Mouse (Mus musculus): ENCODE data around the gene Spred2. TPM values are rescaled to one million over a fixed set of nuclear protein-coding genes. Genes with fewer than 3 reads are reported as not detected.
A peak's percentile ranks its signal among the peaks of the same experiment; 100 is the strongest.

Gene Spred2
- polyA plus RNA-seq, 1 experiment from 2014 or later, result 4.7 TPM

DNA sequence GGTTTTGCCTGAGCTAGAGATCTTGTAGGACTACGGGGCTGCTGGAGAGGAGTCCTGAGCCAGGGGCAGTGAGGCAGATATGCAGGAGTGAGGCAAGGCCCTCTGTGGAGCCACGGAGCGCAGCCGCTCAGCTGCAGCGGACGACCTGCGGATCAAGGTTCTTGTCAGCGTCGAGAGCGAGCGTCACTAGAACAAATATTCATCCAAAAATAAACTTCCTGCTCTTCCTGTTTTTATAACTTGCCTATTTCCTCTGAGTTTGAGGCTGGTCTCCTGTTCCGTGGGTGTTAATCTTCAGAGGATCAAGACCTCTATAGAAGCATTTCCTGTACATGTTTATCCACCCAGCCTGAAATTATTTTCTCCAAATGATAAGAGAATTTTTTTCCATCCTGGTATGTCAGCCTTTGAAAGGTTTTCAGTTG, 39.6 kb downstream of the Spred2 start:
- Histone ChIP-seq H3K4me1 (ENCODE audit: control insufficient read depth, insufficient read depth, low read length) (peaks cover 54% of the 10 kb centered on the region), H3K4me3 (ENCODE audit: low read depth, low read length) (no peak overlapping the region), H3K36me3 (ENCODE audit: control insufficient read depth, insufficient read depth, low read length) (no peaks in the 10 kb centered on the region), H3K27ac (ENCODE audit: low read depth, low read length) (peak overlapping the region; percentile 29; the same call in 1 of the 2 replicates), H3K9ac (ENCODE audit: low read depth, low read length) (no peak overlapping the region), H3K27me3 (ENCODE audit: control insufficient read depth, insufficient read depth, low read length) (no peaks in the 10 kb centered on the region), H3K9me3 (replicated peaks; ENCODE audit: control insufficient read depth, low read length) (no peaks in the 10 kb centered on the region), H3K4me2 (no peak overlapping the region)
- WGBS (ENCODE audit: insufficient replicate concordance), result 34% methylated on average over 12 of the region's 12 CpGs
- ATAC-seq (replicated peaks; ENCODE audit: insufficient number of reproducible peaks, low FRiP score, low TSS enrichment), result no peak

DNA sequence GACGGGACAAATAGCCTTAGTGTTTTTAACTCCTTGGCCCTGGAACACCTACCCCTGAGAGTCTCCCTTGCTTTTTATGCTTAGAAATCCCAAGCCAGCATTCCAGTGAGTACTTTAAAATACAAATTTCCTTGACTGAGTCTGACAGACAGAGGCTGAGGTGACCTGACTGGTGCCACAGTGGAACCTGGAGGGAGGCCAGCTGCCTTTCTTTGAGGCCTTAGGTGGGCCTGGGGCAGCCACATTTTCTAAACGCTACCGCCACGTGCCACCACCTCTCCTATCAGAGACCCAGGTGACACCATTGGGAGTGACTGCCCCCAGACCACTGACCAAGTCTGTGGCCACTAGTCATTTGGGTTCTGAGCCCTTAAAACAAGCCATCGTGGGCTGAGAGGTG, 40.2 kb downstream of the Spred2 start:
- ATAC-seq (replicated peaks; ENCODE audit: insufficient number of reproducible peaks, low FRiP score, low TSS enrichment), result no peak
- Histone ChIP-seq H3K4me1 (ENCODE audit: control insufficient read depth, insufficient read depth, low read length) (peaks cover 56% of the 10 kb centered on the region), H3K36me3 (ENCODE audit: control insufficient read depth, insufficient read depth, low read length) (no peaks in the 10 kb centered on the region), H3K9me3 (replicated peaks; ENCODE audit: control insufficient read depth, low read length) (no peaks in the 10 kb centered on the region), H3K9ac (ENCODE audit: low read depth, low read length) (no peak overlapping the region), H3K27me3 (ENCODE audit: control insufficient read depth, insufficient read depth, low read length) (no peaks in the 10 kb centered on the region), H3K27ac (ENCODE audit: low read depth, low read length) (no peak overlapping the region), H3K4me2 (no peak overlapping the region), H3K4me3 (ENCODE audit: low read depth, low read length) (no peak overlapping the region)
- WGBS (ENCODE audit: insufficient replicate concordance), result 78% methylated on average over 5 of the region's 5 CpGs

GRCm38 (mm10) chr11:19965037-19965611, 40.9 kb downstream of the Spred2 start:
- Histone ChIP-seq H3K9me3 (replicated peaks; ENCODE audit: control insufficient read depth, low read length) (no peaks in the 10 kb centered on the region), H3K27ac (ENCODE audit: low read depth, low read length) (0 out of 2 replicates have a peak overlapping the region, but pooled peaks have one; percentile 12), H3K4me2 (no peak overlapping the region), H3K4me1 (ENCODE audit: control insufficient read depth, insufficient read depth, low read length) (peaks cover 64% of the 10 kb centered on the region), H3K36me3 (ENCODE audit: control insufficient read depth, insufficient read depth, low read length) (no peaks in the 10 kb centered on the region), H3K27me3 (ENCODE audit: control insufficient read depth, insufficient read depth, low read length) (no peaks in the 10 kb centered on the region), H3K4me3 (ENCODE audit: low read depth, low read length) (no peak overlapping the region), H3K9ac (ENCODE audit: low read depth, low read length) (no peak overlapping the region)
- WGBS (ENCODE audit: insufficient replicate concordance), result 58% methylated on average over 16 of the region's 16 CpGs
- no peak; the same call in 1 of the 2 replicates for ATAC-seq (replicated peaks; ENCODE audit: insufficient number of reproducible peaks, low FRiP score, low TSS enrichment)

DNA sequence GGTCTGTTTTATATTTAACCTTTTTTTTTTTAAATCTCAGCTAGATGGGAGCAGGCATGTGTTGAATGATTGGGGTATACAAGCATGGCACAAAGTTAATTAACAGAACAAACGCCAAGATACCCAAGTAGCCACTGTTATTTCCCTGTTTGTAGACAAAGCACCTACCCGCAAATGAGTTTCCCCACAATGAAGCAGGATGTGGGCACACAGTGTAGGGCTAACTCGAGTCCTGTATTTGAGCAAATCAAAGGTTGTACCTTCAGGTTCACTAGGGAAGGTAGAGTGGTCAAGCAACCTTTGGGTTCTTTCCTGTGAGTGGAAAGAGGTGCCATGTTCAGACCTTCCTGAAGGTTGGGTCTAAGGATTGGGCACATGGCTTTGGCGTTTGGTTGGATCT, 41.5 kb downstream of the Spred2 start:
- ATAC-seq (replicated peaks; ENCODE audit: insufficient number of reproducible peaks, low FRiP score, low TSS enrichment), result no peak
- WGBS (ENCODE audit: insufficient replicate concordance), result 87% methylated on average over 4 of the region's 4 CpGs

DNA sequence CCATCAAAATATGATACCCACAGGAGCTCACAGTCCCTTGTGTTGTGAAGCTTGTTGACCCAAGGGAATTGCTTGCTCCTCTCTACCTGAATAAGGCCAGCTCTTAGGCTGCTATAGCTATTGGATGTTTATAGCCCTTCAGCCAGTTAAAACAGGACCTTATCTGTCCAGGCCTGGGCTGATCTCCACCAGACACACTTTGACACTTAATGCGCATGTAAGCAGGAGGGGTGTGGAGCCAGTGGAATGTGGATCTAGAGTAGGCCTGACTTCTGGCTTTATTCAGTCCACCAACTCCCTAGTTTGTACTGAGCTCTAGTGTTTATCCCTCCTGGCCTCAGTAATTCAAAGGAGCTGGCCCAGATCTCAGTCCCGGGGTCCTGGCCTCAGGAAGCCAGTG, 42.1 kb downstream of the Spred2 start:
- Histone ChIP-seq H3K9ac (ENCODE audit: low read depth, low read length) (no peak overlapping the region), H3K4me3 (ENCODE audit: low read depth, low read length) (no peak overlapping the region), H3K4me2 (no peak overlapping the region), H3K27me3 (ENCODE audit: control insufficient read depth, insufficient read depth, low read length) (no peaks in the 10 kb centered on the region), H3K9me3 (replicated peaks; ENCODE audit: control insufficient read depth, low read length) (no peaks in the 10 kb centered on the region), H3K36me3 (ENCODE audit: control insufficient read depth, insufficient read depth, low read length) (no peaks in the 10 kb centered on the region), H3K27ac (ENCODE audit: low read depth, low read length) (peak overlapping the region; percentile 48), H3K4me1 (ENCODE audit: control insufficient read depth, insufficient read depth, low read length) (peaks cover 69% of the 10 kb centered on the region)
- ATAC-seq (replicated peaks; ENCODE audit: insufficient number of reproducible peaks, low FRiP score, low TSS enrichment), result peak; percentile 56
- 19% methylated on average over 2 of the region's 2 CpGs for WGBS (ENCODE audit: insufficient replicate concordance)

More for the DNA sequence above, 41.5 kb downstream of the Spred2 start:
- Histone ChIP-seq H3K9ac (ENCODE audit: low read depth, low read length) (no peak overlapping the region), H3K27me3 (ENCODE audit: control insufficient read depth, insufficient read depth, low read length) (no peaks in the 10 kb centered on the region), H3K27ac (ENCODE audit: low read depth, low read length) (peak overlapping the region; percentile 48; the same call in 1 of the 2 replicates), H3K4me2 (no peak overlapping the region), H3K36me3 (ENCODE audit: control insufficient read depth, insufficient read depth, low read length) (no peaks in the 10 kb centered on the region), H3K9me3 (replicated peaks; ENCODE audit: control insufficient read depth, low read length) (no peaks in the 10 kb centered on the region), H3K4me1 (ENCODE audit: control insufficient read depth, insufficient read depth, low read length) (peaks cover 69% of the 10 kb centered on the region), H3K4me3 (ENCODE audit: low read depth, low read length) (no peak overlapping the region)

GRCm38 (mm10) chr11:19969584-19969983, 45.4 kb downstream of the Spred2 start:
- H3K9me3 ChIP-seq (replicated peaks; ENCODE audit: control insufficient read depth, low read length), result no peaks in the 10 kb centered on the region
- no peaks in the 10 kb centered on the region for H3K27me3 ChIP-seq (ENCODE audit: control insufficient read depth, insufficient read depth, low read length)
- no peaks in the 10 kb centered on the region for H3K36me3 ChIP-seq (ENCODE audit: control insufficient read depth, insufficient read depth, low read length)
- ATAC-seq (replicated peaks; ENCODE audit: insufficient number of reproducible peaks, low FRiP score, low TSS enrichment), result no peak
- H3K9ac ChIP-seq (ENCODE audit: low read depth, low read length), result no peak overlapping the region
- H3K4me3 ChIP-seq (ENCODE audit: low read depth, low read length), result no peak overlapping the region
- no peak overlapping the region for H3K4me2 ChIP-seq
- peaks cover 40% of the 10 kb centered on the region for H3K4me1 ChIP-seq (ENCODE audit: control insufficient read depth, insufficient read depth, low read length)
- 21% methylated on average over 5 of the region's 5 CpGs for WGBS (ENCODE audit: insufficient replicate concordance)
- H3K27ac ChIP-seq (ENCODE audit: low read depth, low read length), result no peak overlapping the region

DNA sequence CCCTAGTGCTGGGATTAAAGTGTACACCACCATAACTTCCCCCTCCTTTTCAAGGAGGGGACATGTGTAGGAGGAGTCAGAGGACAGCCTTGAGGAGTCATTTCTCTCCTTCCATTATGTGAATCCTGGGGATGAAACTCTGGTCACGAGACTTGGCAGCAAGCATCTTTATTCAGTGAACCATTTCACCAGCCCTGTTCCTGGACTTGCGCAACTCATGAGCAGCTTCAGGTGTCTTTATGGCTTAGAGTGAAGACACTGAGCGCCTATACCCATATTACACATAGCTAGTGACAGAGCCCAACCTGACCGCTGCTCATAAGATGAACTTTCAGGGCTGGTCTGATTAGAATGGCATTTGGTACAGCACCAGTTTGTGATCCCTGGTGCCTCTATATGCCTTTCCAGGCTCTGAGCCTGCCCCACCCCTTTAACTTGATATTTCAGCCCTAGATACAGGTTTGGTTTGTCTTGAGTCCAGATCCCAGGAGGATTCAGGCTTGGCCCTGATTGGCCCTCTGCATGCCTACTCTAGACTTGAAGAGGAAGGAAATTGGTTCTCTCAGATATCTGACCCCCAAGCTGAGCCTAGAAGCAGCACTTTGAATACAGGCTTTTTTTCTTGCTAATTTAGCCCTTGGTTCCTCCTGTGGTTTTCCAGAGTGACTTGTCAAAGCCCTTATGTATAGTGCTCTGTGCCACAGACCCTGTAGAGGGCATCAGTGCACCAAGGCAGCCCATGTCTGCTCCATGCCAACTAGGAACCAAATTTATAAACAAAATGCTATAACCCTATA, 48.0 kb downstream of the Spred2 start:
- Histone ChIP-seq H3K4me1 (ENCODE audit: control insufficient read depth, insufficient read depth, low read length) (peaks cover 14% of the 10 kb centered on the region), H3K36me3 (ENCODE audit: control insufficient read depth, insufficient read depth, low read length) (no peaks in the 10 kb centered on the region), H3K4me2 (no peak overlapping the region), H3K9me3 (replicated peaks; ENCODE audit: control insufficient read depth, low read length) (no peaks in the 10 kb centered on the region), H3K27ac (ENCODE audit: low read depth, low read length) (no peak overlapping the region), H3K27me3 (ENCODE audit: control insufficient read depth, insufficient read depth, low read length) (no peaks in the 10 kb centered on the region), H3K9ac (ENCODE audit: low read depth, low read length) (no peak overlapping the region), H3K4me3 (ENCODE audit: low read depth, low read length) (no peak overlapping the region)
- ATAC-seq (replicated peaks; ENCODE audit: insufficient number of reproducible peaks, low FRiP score, low TSS enrichment), result no peak
- WGBS (ENCODE audit: insufficient replicate concordance), result 87% methylated on average over 4 of the region's 4 CpGs

DNA sequence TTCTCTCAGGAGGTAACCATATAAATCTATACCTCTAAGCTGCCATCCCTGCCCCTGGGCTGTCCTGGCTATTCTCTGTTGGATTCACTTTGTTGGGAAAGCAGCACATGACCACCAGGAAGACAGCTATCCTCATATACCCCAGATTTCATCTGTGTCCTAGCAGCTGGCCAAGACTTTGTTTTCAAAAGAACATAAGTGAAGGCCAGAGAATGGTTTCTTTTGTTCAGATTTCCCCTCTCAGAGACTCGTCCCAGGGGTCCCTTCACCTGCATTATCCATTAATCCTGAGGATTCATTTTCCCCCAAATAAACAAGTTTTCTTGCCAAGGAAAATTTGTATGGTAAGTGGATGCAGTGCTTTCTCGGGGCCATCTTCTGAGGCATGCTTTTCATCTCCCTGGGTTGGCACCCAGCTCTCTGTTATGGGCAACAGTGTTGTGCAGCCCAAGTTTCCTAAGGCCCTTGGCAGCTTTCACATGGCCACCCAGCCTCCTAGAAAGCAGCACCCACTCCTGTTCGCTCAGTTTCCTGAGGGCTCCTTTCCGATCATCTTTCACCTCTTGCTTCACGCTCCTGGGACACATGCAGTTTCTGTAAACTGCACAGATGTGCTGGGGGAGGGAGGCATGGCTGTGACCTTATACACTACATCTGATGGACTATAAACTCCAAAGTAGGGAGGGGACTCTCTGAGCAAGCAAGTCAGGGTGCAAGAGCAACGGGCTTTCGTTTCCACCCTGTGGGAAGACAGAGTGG, 49.0 kb downstream of the Spred2 start:
- 74% methylated on average over 7 of the region's 7 CpGs for WGBS (ENCODE audit: insufficient replicate concordance)
- Histone ChIP-seq H3K36me3 (ENCODE audit: control insufficient read depth, insufficient read depth, low read length) (no peaks in the 10 kb centered on the region), H3K27ac (ENCODE audit: low read depth, low read length) (no peak overlapping the region), H3K9ac (ENCODE audit: low read depth, low read length) (no peak overlapping the region), H3K9me3 (replicated peaks; ENCODE audit: control insufficient read depth, low read length) (no peaks in the 10 kb centered on the region), H3K27me3 (ENCODE audit: control insufficient read depth, insufficient read depth, low read length) (no peaks in the 10 kb centered on the region), H3K4me2 (no peak overlapping the region), H3K4me3 (ENCODE audit: low read depth, low read length) (no peak overlapping the region), H3K4me1 (ENCODE audit: control insufficient read depth, insufficient read depth, low read length) (peaks cover 14% of the 10 kb centered on the region)
- no peak for ATAC-seq (replicated peaks; ENCODE audit: insufficient number of reproducible peaks, low FRiP score, low TSS enrichment)

Measured in heart, embryonic 11.5 days (tissue).